Mouse (Mus musculus): ENCODE data around the gene Dctn1. TPM values are rescaled to one million over a fixed set of nuclear protein-coding genes. Genes with fewer than 3 reads are reported as not detected.

The Dctn1 gene
- polyA plus RNA-seq, 1 experiment from 2014 or later = 47.1 TPM

DNA sequence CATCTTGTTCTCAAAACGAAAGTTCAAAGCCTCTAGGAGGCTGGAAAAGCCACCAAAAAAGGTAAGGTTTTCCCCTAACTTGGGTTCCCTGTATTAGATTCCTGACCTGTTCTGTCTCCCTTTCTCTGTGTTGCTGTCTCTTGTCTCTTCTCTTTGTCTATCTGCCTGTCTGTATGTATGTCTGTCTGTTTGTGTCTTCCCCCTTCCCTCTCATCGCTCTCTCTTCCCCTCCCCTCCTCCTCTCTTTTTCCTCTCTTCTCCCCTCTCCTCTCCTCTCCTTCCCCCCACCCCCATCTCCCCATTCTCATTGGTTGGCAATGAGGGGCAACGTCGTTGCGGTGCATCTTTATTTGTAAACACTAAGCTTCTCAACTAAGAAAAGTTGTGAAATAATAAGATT lies 40.4 kb upstream of the Dctn1 start, which contains the start of gene Ino80b:
Ino80b (minus strand) TSS at position 101 of the 400 bp plus-strand sequence.
- no peaks in the 10 kb centered on the region for H3K9me3 ChIP-seq (ENCODE audit: control insufficient read depth)
- no peaks in the 10 kb centered on the region for H3K36me3 ChIP-seq (ENCODE audit: control insufficient read depth, insufficient read depth)
- 25% methylated on average over 5 of the region's 5 CpGs for WGBS
- peak within 1 kb of the TSS; percentile 78 for H3K4me3 ChIP-seq (ENCODE audit: low read depth, low read length)
- no peaks in the 10 kb centered on the region for H3K27me3 ChIP-seq (replicated peaks; ENCODE audit: control insufficient read depth, insufficient read depth, low read length)
- H3K4me1 ChIP-seq (replicated peaks; ENCODE audit: control insufficient read depth, insufficient read depth, low read length) = 0 out of 2 replicates have a peak, but pooled peaks cover 3% of the 10 kb centered on the region
- H3K9ac ChIP-seq (ENCODE audit: low read depth, low read length) = peak within 1 kb of the TSS; percentile 60
- H3K27ac ChIP-seq (ENCODE audit: low read depth, low read length) = no peak within 1 kb of the TSS
- no peak for TF ChIP-seq CTCF (IDR thresholded peaks at IDR 0.05; ENCODE audit: low read depth)
- ATAC-seq = no peak
- H3K4me2 ChIP-seq (replicated peaks; ENCODE audit: low read depth) = peak within 1 kb of the TSS; percentile 73

DNA sequence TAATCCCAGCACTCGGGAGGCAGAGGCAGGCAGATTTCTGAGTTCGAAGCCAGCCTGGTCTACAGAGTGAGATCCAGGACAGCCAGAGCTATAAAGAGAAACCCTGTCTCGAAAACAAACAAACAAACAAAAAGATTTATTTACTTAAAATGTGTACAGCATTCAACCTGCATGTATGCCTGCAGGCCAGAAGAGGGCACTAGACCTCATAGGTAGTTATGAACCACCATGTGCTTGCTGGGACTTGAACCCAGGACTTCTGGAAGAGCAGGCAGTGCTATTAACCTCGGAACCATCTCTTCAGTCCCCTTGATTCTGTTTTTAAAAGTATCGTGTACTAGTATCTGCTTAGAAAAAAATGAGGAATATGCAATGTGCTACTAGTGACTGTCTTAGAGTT lies 38.3 kb upstream of the Dctn1 start:
- Histone ChIP-seq H3K27me3 (replicated peaks; ENCODE audit: control insufficient read depth, insufficient read depth, low read length) (no peaks in the 10 kb centered on the region), H3K27ac (ENCODE audit: low read depth, low read length) (no peak overlapping the region), H3K9ac (ENCODE audit: low read depth, low read length) (no peak overlapping the region), H3K4me3 (ENCODE audit: low read depth, low read length) (no peak overlapping the region), H3K9me3 (ENCODE audit: control insufficient read depth) (no peaks in the 10 kb centered on the region), H3K36me3 (ENCODE audit: control insufficient read depth, insufficient read depth) (no peaks in the 10 kb centered on the region), H3K4me2 (replicated peaks; ENCODE audit: low read depth) (no peak overlapping the region), H3K4me1 (replicated peaks; ENCODE audit: control insufficient read depth, insufficient read depth, low read length) (0 out of 2 replicates have a peak, but pooled peaks cover 10% of the 10 kb centered on the region)
- no peak for ATAC-seq
- WGBS = 95% methylated on average over 5 of the region's 5 CpGs
- peak; percentile 57 for TF ChIP-seq CTCF (IDR thresholded peaks at IDR 0.05; ENCODE audit: low read depth)

DNA sequence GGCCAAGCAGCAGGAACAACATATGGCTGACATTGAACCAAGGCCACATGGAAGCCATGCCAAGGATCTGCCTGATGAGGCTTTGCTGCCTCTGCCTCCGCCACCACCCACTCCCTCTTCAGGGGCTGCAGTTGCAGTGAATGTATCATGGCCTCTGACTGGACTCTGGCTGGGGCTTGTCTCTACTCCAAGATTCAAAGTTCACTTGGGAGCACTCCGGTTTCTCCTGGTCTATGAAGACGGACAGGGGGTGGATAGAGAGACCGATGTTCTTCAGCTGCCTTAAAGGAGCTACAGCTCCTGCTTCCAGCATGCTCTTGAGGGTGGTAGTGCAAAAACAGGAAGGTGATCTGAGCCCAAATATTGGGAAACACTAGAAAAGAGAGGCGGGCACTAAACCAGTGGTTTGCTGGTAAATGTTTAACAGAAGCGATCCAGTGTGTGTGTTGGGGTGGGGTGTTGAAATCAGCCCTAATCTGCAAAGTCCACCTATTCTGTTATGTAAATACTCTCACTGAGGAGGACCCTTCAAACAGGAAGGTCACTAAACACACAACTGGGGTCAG lies 34.2 kb upstream of the Dctn1 start:
- H3K4me3 ChIP-seq (ENCODE audit: low read depth, low read length) = no peak overlapping the region
- peak overlapping the region; percentile 79 for H3K27ac ChIP-seq (ENCODE audit: low read depth, low read length)
- no peaks in the 10 kb centered on the region for H3K36me3 ChIP-seq (ENCODE audit: control insufficient read depth, insufficient read depth)
- no peaks in the 10 kb centered on the region for H3K27me3 ChIP-seq (replicated peaks; ENCODE audit: control insufficient read depth, insufficient read depth, low read length)
- 0 out of 2 replicates have a peak, but pooled peaks have one; percentile 7 for TF ChIP-seq CTCF (IDR thresholded peaks at IDR 0.05; ENCODE audit: low read depth)
- peak; percentile 77 for ATAC-seq
- whole genome bisulfite sequencing = 27% methylated on average over 6 of the region's 6 CpGs
- no peaks in the 10 kb centered on the region for H3K9me3 ChIP-seq (ENCODE audit: control insufficient read depth)
- H3K4me1 ChIP-seq (replicated peaks; ENCODE audit: control insufficient read depth, insufficient read depth, low read length) = peaks cover 15% of the 10 kb centered on the region
- H3K4me2 ChIP-seq (replicated peaks; ENCODE audit: low read depth) = peak overlapping the region; percentile 46
- H3K9ac ChIP-seq (ENCODE audit: low read depth, low read length) = 0 out of 2 replicates have a peak overlapping the region, but pooled peaks have one; percentile 26

DNA sequence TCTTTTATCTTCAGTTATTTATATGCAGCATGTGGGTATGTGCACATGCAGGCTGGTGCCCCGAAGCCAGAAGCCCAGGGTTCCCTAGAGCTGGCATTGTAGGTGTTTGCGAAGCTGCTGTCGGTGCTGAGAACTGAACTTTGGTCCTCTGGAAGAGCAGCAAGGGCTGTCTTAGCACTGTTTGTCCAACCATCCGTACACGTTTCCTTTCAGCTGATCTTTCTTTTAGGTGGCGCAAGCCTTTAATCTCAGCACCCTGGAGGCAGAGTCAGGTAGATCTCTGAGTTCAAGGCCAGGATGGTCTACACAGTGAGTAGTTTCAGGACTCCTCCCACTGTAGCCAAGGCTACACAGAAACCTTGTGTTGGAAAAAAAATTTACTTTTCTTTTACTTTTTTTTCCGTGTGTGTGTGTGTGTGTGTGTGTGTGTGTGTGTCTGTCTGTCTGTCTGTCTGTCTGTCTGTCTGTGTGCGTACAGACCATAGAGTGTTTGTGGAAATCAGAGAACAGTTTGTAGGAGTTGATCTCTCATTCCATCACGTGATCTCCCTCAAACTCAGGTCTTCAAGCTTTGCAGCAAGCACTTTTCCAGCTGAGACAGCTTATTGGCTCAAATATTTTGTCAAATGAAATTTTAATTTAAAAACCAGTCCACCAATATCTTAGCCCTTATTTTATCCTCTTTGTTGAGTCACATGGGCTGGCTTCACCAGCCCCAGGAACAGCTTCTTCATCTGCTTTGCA lies 33.4 kb upstream of the Dctn1 start:
- H3K9ac ChIP-seq (ENCODE audit: low read depth, low read length) = no peak overlapping the region
- no peak overlapping the region for H3K4me3 ChIP-seq (ENCODE audit: low read depth, low read length)
- no peaks in the 10 kb centered on the region for H3K36me3 ChIP-seq (ENCODE audit: control insufficient read depth, insufficient read depth)
- H3K4me2 ChIP-seq (replicated peaks; ENCODE audit: low read depth) = peak overlapping the region; percentile 46
- peak overlapping the region; percentile 79 for H3K27ac ChIP-seq (ENCODE audit: low read depth, low read length)
- peak; percentile 34 for ATAC-seq
- 58% methylated on average over 9 of the region's 9 CpGs for WGBS
- H3K4me1 ChIP-seq (replicated peaks; ENCODE audit: control insufficient read depth, insufficient read depth, low read length) = peaks cover 15% of the 10 kb centered on the region
- no peaks in the 10 kb centered on the region for H3K9me3 ChIP-seq (ENCODE audit: control insufficient read depth)
- TF ChIP-seq CTCF (IDR thresholded peaks at IDR 0.05; ENCODE audit: low read depth) = no peak
- H3K27me3 ChIP-seq (replicated peaks; ENCODE audit: control insufficient read depth, insufficient read depth, low read length) = no peaks in the 10 kb centered on the region

DNA sequence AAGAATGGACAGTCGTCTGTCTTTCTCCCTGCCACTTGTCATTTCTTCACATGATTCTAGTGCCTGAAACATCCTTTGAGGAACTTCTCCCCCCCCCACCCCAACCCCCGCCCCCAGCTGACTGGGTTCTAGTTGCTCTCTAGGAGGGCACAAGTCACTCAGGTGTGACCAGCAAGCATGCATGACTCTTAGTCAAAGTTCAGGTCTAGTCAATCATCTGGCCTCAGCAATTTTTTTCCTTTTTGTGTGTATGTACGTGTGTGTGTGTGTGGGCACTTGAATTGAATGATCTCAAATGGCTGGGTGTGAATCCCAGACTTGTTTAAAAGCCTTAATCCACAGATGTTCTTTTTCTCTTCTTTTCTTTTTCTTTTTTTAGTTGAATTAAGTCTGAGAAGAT lies 31.5 kb upstream of the Dctn1 start:
- no peak for TF ChIP-seq CTCF (IDR thresholded peaks at IDR 0.05; ENCODE audit: low read depth)
- H3K9me3 ChIP-seq (ENCODE audit: control insufficient read depth) = no peaks in the 10 kb centered on the region
- no peak overlapping the region for H3K9ac ChIP-seq (ENCODE audit: low read depth, low read length)
- H3K36me3 ChIP-seq (ENCODE audit: control insufficient read depth, insufficient read depth) = no peaks in the 10 kb centered on the region
- H3K27me3 ChIP-seq (replicated peaks; ENCODE audit: control insufficient read depth, insufficient read depth, low read length) = no peaks in the 10 kb centered on the region
- H3K4me3 ChIP-seq (ENCODE audit: low read depth, low read length) = no peak overlapping the region
- H3K4me2 ChIP-seq (replicated peaks; ENCODE audit: low read depth) = no peak overlapping the region
- no peak for ATAC-seq
- WGBS = 47% methylated on average over 3 of the region's 3 CpGs
- H3K4me1 ChIP-seq (replicated peaks; ENCODE audit: control insufficient read depth, insufficient read depth, low read length) = peaks cover 15% of the 10 kb centered on the region
- no peak overlapping the region; the same call in 1 of the 2 replicates for H3K27ac ChIP-seq (ENCODE audit: low read depth, low read length)

DNA sequence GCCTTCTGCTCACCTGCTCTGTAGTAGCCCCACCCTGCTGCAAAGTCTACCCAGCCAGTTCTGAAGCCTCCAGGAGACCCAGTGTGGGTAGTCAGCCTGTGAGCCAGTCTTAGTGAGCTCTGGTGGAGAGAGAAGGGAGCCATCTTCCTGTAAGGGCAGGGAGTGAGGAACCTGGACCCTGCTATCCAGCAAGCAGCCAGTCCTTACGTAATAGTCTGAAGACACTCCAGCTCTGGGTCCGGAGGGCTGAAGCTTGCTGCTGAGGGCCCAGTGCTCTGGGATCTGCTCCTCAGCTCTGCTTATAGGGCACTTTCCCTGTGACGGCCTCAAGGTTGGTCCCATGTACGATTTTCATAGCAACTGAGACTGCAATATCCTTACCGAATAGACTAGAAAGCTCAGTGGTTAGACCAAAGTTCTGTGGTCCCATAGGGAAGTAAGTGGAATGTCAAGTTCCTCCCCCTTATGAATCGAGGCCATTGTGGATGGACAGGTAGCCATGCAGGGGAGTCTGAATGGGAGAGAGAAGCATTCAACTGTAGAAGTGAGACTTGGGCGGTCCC lies 30.7 kb upstream of the Dctn1 start, which contains the start of gene Rtkn:
Rtkn (plus strand) TSS at position 513 of the 563 bp plus-strand sequence.
- Histone ChIP-seq H3K4me3 (ENCODE audit: low read depth, low read length) (peak within 1 kb of the TSS; percentile 59), H3K4me1 (replicated peaks; ENCODE audit: control insufficient read depth, insufficient read depth, low read length) (peaks cover 15% of the 10 kb centered on the region), H3K36me3 (ENCODE audit: control insufficient read depth, insufficient read depth) (no peaks in the 10 kb centered on the region), H3K27ac (ENCODE audit: low read depth, low read length) (peak within 1 kb of the TSS; percentile 95), H3K4me2 (replicated peaks; ENCODE audit: low read depth) (peak within 1 kb of the TSS; percentile 87), H3K27me3 (replicated peaks; ENCODE audit: control insufficient read depth, insufficient read depth, low read length) (no peaks in the 10 kb centered on the region), H3K9me3 (ENCODE audit: control insufficient read depth) (no peaks in the 10 kb centered on the region), H3K9ac (ENCODE audit: low read depth, low read length) (peak within 1 kb of the TSS; percentile 79)
- no peak for TF ChIP-seq CTCF (IDR thresholded peaks at IDR 0.05; ENCODE audit: low read depth)
- peak; percentile 46 for ATAC-seq
- 43% methylated on average over 7 of the region's 7 CpGs for WGBS

All from intestine, postnatal 0 days (tissue).